23 mouse cellular contexts compared by ENCODE assay signal in genomic region chr10:114798788-114799187, GRCm38 (mm10). TPM values are rescaled to one million over a fixed set of nuclear protein-coding genes. Genes with fewer than 3 reads are reported as not detected.
DNase-seq lines count a peak whose midpoint lies in the region; ATAC-seq and TF ChIP-seq lines count a peak whose summit lies in the region.
"Had no signal": no experiment of that assay in that cellular context is flagged by ENCODE, and none has a peak within 500 bp of the region (broad histone marks: within the 10 kb centered on the region; RNA-seq: fewer than 3 reads in every experiment).

No protein-coding gene starts in this region.

- 14% methylated on average over 1 of the region's 1 CpGs for WGBS in cerebellum, adult 2 months
- 47% methylated on average over 1 of the region's 1 CpGs for WGBS in kidney, embryonic 15.5 days
- 62% methylated on average over 1 of the region's 1 CpGs for WGBS in neural tube, embryonic 13.5 days
- WGBS in neural tube, embryonic 15.5 days, result 69% methylated on average over 1 of the region's 1 CpGs

- no peaks in the 10 kb centered on the region for H3K27me3 ChIP-seq in cerebellum, adult 2 months (ENCODE audit: control insufficient read depth, insufficient read depth, low read length)
- peaks cover 52% of the 10 kb centered on the region for H3K27me3 ChIP-seq in kidney, embryonic 15.5 days
- H3K27me3 ChIP-seq in neural tube, embryonic 13.5 days, result peaks cover 51% of the 10 kb centered on the region
- H3K27me3 ChIP-seq in neural tube, embryonic 15.5 days (replicated peaks), result peaks cover 4% of the 10 kb centered on the region

- H3K27ac ChIP-seq in cerebellum, adult 2 months (ENCODE audit: insufficient read depth, low read length), result no peak overlapping the region
- no peak overlapping the region for H3K27ac ChIP-seq in kidney, embryonic 15.5 days
- H3K27ac ChIP-seq in neural tube, embryonic 13.5 days (replicated peaks), result no peak overlapping the region
- no peak overlapping the region for H3K27ac ChIP-seq in neural tube, embryonic 15.5 days (replicated peaks)
- H3K27ac ChIP-seq: embryonic facial prominence, embryonic 15.5 days had no signal

- TF ChIP-seq POLR2A in cerebellum, adult 2 months (IDR thresholded peaks at IDR 0.05; ENCODE audit: borderline replicate concordance, insufficient read depth, low read length), result no peak

- no peak for ATAC-seq in kidney, embryonic 15.5 days (replicated peaks; ENCODE audit: low FRiP score)
- no peak for ATAC-seq in neural tube, embryonic 13.5 days (ENCODE audit: low read depth)
- ATAC-seq in neural tube, embryonic 15.5 days (ENCODE audit: low FRiP score), result no peak
- ATAC-seq: activated CD4-positive, CD25-positive, alpha-beta regulatory T cell, adult 4 months; CD4-positive, CD25-positive, alpha-beta regulatory T cell, adult 4 months had no signal

- DNase-seq in cerebellum, adult 2 months, result no peak
- DNase-seq in cerebellum, adult 9-11 months, result no peak
- DNase-seq in kidney, adult 9 months, result peak; percentile 10
- DNase-seq in neural tube, embryonic 10.5 days (ENCODE audit: extremely low spot score, low spot score), result no peak
- no peak for DNase-seq in layer of hippocampus, postnatal 14 days (ENCODE audit: low spot score in 2 of 2)
- DNase-seq: adrenal gland, postnatal 10 days; heart, postnatal 14 days; kidney, postnatal 4 days; liver; lung, adult 18-20 months; right cerebral cortex, postnatal 25 days; thymus, postnatal 14 days had no signal

- no peaks in the 10 kb centered on the region for H3K36me3 ChIP-seq in kidney, embryonic 15.5 days
- H3K36me3 ChIP-seq in neural tube, embryonic 13.5 days, result no peaks in the 10 kb centered on the region
- no peaks in the 10 kb centered on the region for H3K36me3 ChIP-seq in neural tube, embryonic 15.5 days
- H3K36me3 ChIP-seq: embryonic facial prominence, embryonic 15.5 days; heart, embryonic 12.5 days had no signal

- H3K9ac ChIP-seq in kidney, embryonic 15.5 days, result no peak overlapping the region
- no peak overlapping the region for H3K9ac ChIP-seq in neural tube, embryonic 13.5 days
- H3K9ac ChIP-seq in neural tube, embryonic 15.5 days (replicated peaks), result no peak overlapping the region
- H3K9ac ChIP-seq: embryonic facial prominence, embryonic 15.5 days; heart, embryonic 12.5 days had no signal

- H3K4me2 ChIP-seq in kidney, embryonic 15.5 days, result no peak overlapping the region
- H3K4me2 ChIP-seq in neural tube, embryonic 13.5 days, result peak overlapping the region; percentile 91
- peak overlapping the region; percentile 75 for H3K4me2 ChIP-seq in neural tube, embryonic 15.5 days
- H3K4me2 ChIP-seq: embryonic facial prominence, embryonic 15.5 days; heart, embryonic 12.5 days had no signal

- peaks cover 10% of the 10 kb centered on the region for H3K4me1 ChIP-seq in cerebellum, adult 2 months (ENCODE audit: control insufficient read depth, insufficient read depth, low read length)
- H3K4me1 ChIP-seq in kidney, embryonic 15.5 days, result peaks cover 29% of the 10 kb centered on the region
- H3K4me1 ChIP-seq in neural tube, embryonic 13.5 days (replicated peaks), result peaks cover 27% of the 10 kb centered on the region
- H3K4me1 ChIP-seq in neural tube, embryonic 15.5 days, result peaks cover 27% of the 10 kb centered on the region

- no peaks in the 10 kb centered on the region for H3K9me3 ChIP-seq in kidney, embryonic 15.5 days (replicated peaks)
- no peaks in the 10 kb centered on the region for H3K9me3 ChIP-seq in neural tube, embryonic 13.5 days
- H3K9me3 ChIP-seq in neural tube, embryonic 15.5 days (replicated peaks), result no peaks in the 10 kb centered on the region
- H3K9me3 ChIP-seq: embryonic facial prominence, embryonic 15.5 days; heart, embryonic 12.5 days had no signal

- no peak for TF ChIP-seq CTCF in cerebellum, adult 2 months (IDR thresholded peaks at IDR 0.05; ENCODE audit: borderline replicate concordance, insufficient read depth, low read depth, low read length)

- peak overlapping the region; percentile 74 for H3K4me3 ChIP-seq in cerebellum, adult 2 months (replicated peaks; ENCODE audit: insufficient read depth, low read depth, low read length)
- H3K4me3 ChIP-seq in kidney, embryonic 15.5 days (replicated peaks), result no peak overlapping the region
- peak overlapping the region; percentile 70; the same call in 1 of the 2 replicates for H3K4me3 ChIP-seq in neural tube, embryonic 13.5 days
- peak overlapping the region; percentile 60; the same call in 1 of the 2 replicates for H3K4me3 ChIP-seq in neural tube, embryonic 15.5 days (replicated peaks)
- H3K4me3 ChIP-seq: embryonic facial prominence, embryonic 15.5 days; heart, embryonic 12.5 days; megakaryocyte, embryonic 14.5 days had no signal

RNA-seq across cellular contexts. Expression of gene Trhde, which starts 3.3 kb away (rescaled TPM):
- polyA plus RNA-seq in cerebellum, adult 2 months (2012; rRNA removed), result 16.9 and 18.9 TPM in 2 replicates
- 0.14 and 0.29 TPM in 2 replicates for polyA plus RNA-seq in kidney, embryonic 15.5 days (2015; fragmentation: Nextera tagmentation; extraction: Ambion mirVana)
- polyA plus RNA-seq in neural tube, embryonic 13.5 days (2015; fragmentation: Nextera tagmentation; extraction: Ambion mirVana), result 4.4 and 4.5 TPM in 2 replicates
- 6.6 and 7.6 TPM in 2 replicates for polyA plus RNA-seq in neural tube, embryonic 15.5 days (2015; fragmentation: Nextera tagmentation; extraction: Ambion mirVana)
- 10 to 100 TPM; 40.0 to 45.5 TPM for total RNA-seq in layer of hippocampus, postnatal 14 days (2021)
- total RNA-seq: ES-E14; granulocyte monocyte progenitor cell, adult 5-6 weeks had no signal
- polyA plus RNA-seq: activated CD4-positive, CD25-positive, alpha-beta regulatory T cell, adult 4 months; CD4-positive, CD25-positive, alpha-beta regulatory T cell, adult 4 months; heart, embryonic 12.5 days; spleen, adult 2 months had no signal
